Mouse (Mus musculus) T-helper 2 cell (primary cell): ENCODE measurements around the gene Hist1h3c.

Source experiments
- in situ Hi-C: fragments of 300-600 bp; cut with MboI, MseI; formaldehyde crosslinking; loops from one replicate; pipeline ENCODE4 v1.15.1; 2025; ENCODE audit warnings: high pct_unique_total_duplicates

Hist1h3c gene

GRCm38 (mm10) chr13:23745381-23746161 lies at the start of gene Hist1h3c:
Hist1h3c (minus strand) TSS chr13:23745602.
- in situ Hi-C loops: no loop called here

GRCm38 (mm10) chr13:23792520-23792919 lies 47.1 kb upstream of the Hist1h3c start:
- in situ Hi-C loops: no loop called here

- in situ Hi-C loops: no loop called here
Measured at GRCm38 (mm10) chr13:23779025-23779424, 33.6 kb upstream of the Hist1h3c start.

DNA sequence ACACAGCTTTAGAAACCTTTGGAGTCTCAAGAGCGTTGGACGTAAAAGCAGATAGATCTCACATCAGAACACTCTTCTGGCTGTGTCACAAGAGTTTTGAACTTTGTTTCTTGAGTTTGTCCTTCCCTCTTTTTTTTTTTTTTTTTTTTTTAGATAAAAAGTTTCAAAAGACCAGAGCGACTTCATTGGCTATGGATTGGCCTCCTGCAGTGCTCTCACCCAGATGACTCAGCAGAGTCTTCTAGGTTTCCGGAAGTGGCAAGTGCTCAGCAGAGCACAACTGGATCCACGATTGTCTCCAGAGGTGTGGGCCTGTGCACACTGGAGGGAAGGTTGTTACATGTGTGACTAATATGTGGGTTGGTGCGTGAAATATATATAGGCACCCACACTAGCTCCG lies 32.9 kb upstream of the Hist1h3c start:
- in situ Hi-C loops: no loop called here

DNA sequence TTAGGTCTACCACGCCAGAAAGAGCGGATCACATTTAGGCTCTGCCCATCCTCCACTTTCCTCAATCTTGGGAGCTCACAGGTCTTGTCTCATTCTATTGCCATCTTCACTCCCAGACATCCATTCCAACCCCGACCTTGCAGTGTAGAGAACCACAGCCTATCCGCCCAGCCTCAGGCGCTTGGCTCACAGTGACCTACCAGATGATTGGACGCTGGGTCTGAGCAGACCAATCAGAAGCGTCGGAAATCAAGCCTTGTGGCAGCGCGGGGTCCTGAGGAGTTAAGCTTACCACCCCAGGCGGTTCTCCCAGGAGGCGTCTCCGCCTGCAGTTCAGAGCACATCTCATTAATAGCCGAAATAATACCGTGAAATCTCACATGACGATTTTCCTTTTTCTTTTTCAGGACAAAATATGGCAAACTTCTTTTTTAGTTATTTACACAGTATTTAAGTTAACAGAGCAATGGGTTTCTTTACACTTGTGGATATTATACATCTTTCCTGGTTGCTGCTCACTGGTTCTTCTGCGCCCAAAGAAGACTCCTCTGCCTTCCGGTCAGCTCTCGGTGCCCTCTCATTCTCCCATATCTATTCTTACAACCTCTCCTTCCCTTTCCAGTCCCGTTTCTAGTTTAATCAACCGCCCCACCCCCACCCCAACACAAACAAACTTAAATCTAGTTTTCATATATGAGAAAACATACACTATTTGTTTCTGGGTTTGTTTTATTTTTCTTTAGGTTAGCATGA lies 27.3 kb upstream of the Hist1h3c start:
- in situ Hi-C loops: no loop called here

- in situ Hi-C loops: loop anchor here (10.0 kb wide), 1 partner anchor 1725 kb away; the partner anchor contains the start of genes Hist1h2ag, Hist1h2bj and Hist1h4i
Measured at GRCm38 (mm10) chr13:23769613-23770012, 24.2 kb upstream of the Hist1h3c start, which contains the start of gene Trim38. Trim38 (plus strand) TSS chr13:23769913.

DNA sequence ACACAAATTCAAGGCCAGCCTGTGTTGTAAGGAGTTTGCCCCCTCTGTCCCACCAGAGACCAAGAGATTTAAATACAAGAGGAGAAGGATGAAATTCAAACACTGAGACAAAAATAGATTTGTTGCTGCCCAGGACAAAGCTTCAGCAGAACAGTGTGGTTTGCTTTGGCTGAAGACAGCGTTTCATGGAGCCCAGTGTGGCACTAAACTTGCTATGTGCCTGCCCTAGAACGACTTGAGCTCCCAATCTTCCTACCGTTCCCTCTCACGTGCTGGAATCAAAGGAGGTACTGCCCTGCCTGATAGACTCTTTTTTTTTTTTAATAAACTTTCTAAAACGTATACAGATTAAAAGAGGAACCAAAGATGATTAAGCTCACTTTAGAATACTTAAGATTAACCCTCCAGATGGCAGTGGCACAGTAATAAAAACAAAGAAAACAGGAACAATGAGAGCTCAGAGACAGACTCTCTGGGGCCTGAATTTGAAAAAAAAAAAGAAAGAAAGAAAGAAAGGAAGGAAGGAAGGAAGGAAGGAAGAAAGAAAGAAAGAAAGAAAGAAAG lies 23.5 kb upstream of the Hist1h3c start:
- in situ Hi-C loops: loop anchor here (10.0 kb wide), 1 partner anchor 1724 kb away; the partner anchor contains the start of genes Hist1h2ag, Hist1h2bj and Hist1h4i

DNA sequence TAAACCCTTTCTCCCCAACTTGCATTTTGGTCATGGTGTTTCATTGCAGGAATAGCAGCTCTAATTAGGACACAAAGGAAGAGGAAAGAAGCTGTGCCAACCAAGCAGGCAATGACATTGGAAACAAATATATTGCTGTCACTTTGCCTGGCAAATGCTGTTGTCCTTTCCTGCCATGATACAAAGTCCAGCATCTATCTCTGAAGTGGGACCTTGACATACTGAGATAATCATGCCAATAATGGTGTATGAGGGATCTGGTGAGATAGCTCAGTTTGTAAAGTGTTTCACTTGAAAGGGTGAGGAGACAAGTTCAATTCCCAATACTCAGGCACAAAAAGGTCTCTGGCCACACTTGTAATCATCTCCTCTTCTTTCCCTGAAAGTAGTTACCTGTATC lies 21.4 kb upstream of the Hist1h3c start:
- in situ Hi-C loops: loop anchor here (10.0 kb wide), 1 partner anchor 1722 kb away; the partner anchor contains the start of genes Hist1h2ag, Hist1h2bj and Hist1h4i

DNA sequence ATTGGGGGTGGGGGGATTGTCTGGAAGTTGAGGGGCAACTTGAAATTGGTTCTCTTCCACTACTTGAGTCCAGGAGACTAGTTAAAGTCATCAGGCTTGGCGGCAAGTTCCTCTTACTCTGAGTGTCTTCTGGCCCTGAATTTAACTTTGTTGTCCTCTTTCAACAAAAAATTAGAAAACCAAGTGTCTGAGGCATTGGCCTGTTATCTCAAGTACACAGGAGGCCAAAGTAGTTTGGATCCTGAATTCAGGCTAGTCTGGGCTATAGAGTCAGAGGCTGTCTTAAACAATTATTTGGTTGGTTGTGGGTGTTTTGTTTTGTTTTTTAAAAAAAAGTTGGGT lies 19.7 kb upstream of the Hist1h3c start:
- in situ Hi-C loops: loop anchor here (10.0 kb wide), 1 partner anchor 1720 kb away; the partner anchor contains the start of genes Hist1h2ag, Hist1h2bj and Hist1h4i

- in situ Hi-C loops: loop anchor here (10.0 kb wide), 1 partner anchor 1720 kb away; the partner anchor contains the start of genes Hist1h2ag, Hist1h2bj and Hist1h4i
Measured at GRCm38 (mm10) chr13:23764324-23765171, 19.1 kb upstream of the Hist1h3c start.

DNA sequence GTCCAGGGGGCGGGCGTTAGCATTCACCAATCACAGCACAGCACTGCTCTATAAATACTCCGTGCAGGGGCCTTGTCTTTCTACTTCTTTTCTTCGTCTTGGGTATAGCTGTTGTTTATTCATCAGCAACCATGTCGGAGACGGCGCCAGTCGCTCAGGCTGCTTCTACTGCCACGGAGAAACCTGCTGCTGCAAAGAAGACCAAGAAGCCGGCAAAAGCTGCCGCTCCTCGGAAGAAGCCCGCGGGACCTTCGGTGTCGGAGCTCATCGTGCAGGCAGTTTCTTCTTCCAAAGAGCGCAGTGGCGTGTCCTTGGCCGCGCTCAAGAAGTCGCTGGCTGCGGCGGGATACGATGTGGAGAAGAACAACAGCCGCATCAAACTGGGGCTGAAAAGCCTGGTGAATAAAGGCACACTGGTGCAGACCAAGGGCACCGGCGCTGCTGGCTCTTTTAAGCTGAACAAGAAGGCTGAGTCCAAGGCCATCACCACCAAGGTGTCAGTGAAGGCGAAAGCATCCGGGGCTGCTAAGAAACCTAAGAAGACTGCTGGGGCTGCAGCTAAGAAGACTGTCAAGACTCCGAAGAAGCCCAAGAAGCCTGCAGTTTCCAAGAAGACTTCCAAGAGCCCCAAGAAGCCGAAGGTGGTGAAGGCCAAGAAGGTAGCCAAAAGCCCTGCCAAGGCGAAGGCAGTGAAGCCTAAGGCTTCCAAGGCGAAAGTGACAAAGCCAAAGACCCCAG lies 18.4 kb upstream of the Hist1h3c start, which contains the start of gene Hist1h1a:
Hist1h1a (plus strand) TSS at position 81 of the 738 bp plus-strand sequence.
- in situ Hi-C loops: loop anchor here (10.0 kb wide), 1 partner anchor 1719 kb away; the partner anchor contains the start of genes Hist1h2ag, Hist1h2bj and Hist1h4i

- in situ Hi-C loops: loop anchor here (10.0 kb wide), 1 partner anchor 1718 kb away; the partner anchor contains the start of genes Hist1h2ag, Hist1h2bj and Hist1h4i
Measured at GRCm38 (mm10) chr13:23763242-23763585, 17.8 kb upstream of the Hist1h3c start.

- in situ Hi-C loops: loop anchor here (10.0 kb wide), 1 partner anchor 1717 kb away; the partner anchor contains the start of genes Hist1h2ag, Hist1h2bj and Hist1h4i
Measured at GRCm38 (mm10) chr13:23761871-23762821, 16.7 kb upstream of the Hist1h3c start, which contains the start of gene Hist1h3a. Hist1h3a (minus strand) TSS chr13:23762386.

- in situ Hi-C loops: loop anchor here (10.0 kb wide), 1 partner anchor 1716 kb away; the partner anchor contains the start of genes Hist1h2ag, Hist1h2bj and Hist1h4i
Measured at GRCm38 (mm10) chr13:23760972-23761864, 15.8 kb upstream of the Hist1h3c start, which contains the start of gene Hist1h4a. Hist1h4a (minus strand) TSS chr13:23761230.

- in situ Hi-C loops: loop anchor here (10.0 kb wide), 1 partner anchor 1716 kb away; the partner anchor contains the start of genes Hist1h2ag, Hist1h2bj and Hist1h4i
Measured at GRCm38 (mm10) chr13:23760240-23760971, 15.0 kb upstream of the Hist1h3c start.

DNA sequence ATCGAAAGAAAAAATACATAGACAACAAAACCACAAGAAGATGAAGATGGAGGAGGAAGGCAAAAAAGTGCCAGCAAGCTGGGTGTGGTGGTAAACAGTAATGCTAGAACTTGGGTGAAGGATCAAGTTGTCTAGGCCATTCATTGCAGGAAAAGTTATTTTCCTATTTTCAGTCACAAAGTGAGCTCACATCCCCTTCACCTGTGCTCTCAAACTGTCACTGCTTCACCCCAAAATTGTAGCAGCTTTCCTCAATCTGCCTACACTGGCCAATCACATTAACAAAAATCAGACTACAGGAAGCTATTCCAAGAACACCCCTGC lies 14.5 kb upstream of the Hist1h3c start:
- in situ Hi-C loops: loop anchor here (10.0 kb wide), 2 partner anchors 865 to 1715 kb away; partner anchors contain the start of genes Hist1h2ag, Hist1h2bj and Hist1h4i
